Mouse (Mus musculus) monocyte, adult 2 months (primary cell): ENCODE data around the gene Cul5.

Source experiments
- DNase-seq, 2 experiments: peaks; one replicate each; pipeline ENCODE4 v3.0.0; 2022; ENCODE audit warnings: low spot score in 2 of 2, low read depth in 1 of 2

Gene Cul5

DNA sequence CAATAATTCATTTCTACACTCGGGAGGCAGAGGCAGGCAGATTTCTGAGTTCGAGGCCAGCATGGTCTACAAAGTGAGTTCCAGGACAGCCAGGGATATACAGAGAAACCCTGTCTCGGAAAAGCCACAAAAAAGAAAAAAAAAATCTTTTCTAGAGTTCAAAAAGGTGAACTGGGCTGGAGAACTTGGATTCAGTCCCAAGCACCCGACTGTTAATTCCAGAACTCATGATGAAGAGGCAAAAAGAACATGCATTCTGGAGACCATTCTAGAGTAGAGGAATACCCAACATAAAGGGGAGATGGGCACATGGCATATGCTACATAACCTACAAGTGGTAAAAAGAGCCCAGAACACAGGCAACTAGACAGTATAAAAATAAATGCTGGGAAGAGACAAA is 62.0 kb downstream of the Cul5 start:
- DNase-seq: no peak

DNA sequence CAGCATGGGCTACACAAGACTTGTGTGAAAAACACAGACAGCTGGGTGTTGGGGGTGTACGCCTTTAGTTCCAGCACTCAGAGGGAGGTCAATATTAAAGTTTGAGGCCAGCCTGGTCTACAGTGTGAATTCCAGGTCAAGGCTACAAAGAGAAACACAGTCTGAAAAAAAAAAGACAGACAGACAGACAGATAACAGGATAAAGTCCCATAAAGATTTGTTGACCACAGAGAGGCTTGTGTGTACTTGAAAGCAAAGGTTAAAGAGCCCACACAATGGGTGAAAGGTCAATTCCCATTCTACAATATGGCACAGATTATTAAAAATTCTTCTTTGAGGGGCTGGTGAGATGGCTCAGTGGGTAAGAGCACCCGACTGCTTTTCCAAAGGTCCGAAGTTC is 62.6 kb downstream of the Cul5 start:
- no peak for DNase-seq

GRCm38 (mm10) chr9:53604954-53605353 is 64.9 kb downstream of the Cul5 start:
- no peak for DNase-seq

DNA sequence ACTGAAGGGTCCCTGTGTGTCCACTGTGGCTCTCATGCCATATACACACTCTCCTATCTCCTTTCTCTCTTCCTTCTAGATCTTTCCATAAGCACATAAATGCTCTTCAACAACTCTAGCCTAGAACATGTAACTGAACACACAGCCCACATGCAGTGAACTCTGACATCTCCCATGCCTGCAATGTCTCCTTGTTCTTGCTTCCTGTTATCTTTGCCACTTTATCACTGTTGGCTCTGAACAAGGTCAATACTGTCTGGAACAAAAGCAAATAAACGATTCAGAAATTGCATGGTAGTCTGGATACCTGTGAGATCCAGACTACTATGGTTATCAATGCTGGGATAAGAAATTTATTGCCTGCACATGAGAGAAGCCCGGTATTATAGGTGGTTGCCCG is 66.0 kb downstream of the Cul5 start:
- no peak for DNase-seq

DNA sequence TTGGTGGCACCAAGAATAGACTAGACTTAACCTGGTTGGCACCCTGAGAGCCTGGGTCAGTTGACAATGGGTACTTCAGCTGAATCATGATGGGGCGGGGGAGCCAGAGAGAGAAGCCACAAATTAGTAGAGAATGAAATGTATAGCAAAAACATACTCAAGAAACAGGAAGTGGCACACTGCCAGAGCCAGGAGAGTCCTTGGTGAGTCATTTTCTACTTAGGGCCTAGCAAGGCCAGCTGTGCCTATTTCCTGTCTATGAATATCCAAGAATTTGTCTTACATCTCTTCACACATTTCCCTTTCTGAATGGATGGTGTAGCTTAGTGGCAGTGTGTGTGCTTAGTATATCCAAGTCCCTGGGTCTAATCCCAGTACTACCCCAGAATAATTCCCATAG is 66.4 kb downstream of the Cul5 start:
- DNase-seq: peak in 1 of 2 experiments; percentile 17

DNA sequence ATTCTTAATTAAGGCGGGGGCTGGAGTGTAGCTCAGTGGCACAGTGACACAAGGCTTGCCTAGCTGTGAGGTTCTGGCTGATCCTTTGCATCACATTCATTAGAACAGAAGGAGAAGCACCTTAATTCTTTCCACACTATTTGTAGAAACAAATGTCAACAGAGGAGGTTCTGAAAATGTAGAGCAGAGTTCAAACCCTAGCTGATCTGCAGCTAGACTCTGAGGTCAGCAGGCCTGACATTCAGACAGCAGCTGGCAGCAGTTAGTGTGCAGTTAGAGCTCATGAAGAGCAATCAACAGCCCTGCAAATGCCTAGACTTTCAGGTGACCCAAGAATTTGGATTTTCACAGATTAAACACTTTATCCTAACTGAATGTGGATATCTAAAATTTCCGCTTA is 68.3 kb downstream of the Cul5 start:
- DNase-seq: no peak

GRCm38 (mm10) chr9:53598631-53599030 is 71.2 kb downstream of the Cul5 start:
- DNase-seq: no peak

DNA sequence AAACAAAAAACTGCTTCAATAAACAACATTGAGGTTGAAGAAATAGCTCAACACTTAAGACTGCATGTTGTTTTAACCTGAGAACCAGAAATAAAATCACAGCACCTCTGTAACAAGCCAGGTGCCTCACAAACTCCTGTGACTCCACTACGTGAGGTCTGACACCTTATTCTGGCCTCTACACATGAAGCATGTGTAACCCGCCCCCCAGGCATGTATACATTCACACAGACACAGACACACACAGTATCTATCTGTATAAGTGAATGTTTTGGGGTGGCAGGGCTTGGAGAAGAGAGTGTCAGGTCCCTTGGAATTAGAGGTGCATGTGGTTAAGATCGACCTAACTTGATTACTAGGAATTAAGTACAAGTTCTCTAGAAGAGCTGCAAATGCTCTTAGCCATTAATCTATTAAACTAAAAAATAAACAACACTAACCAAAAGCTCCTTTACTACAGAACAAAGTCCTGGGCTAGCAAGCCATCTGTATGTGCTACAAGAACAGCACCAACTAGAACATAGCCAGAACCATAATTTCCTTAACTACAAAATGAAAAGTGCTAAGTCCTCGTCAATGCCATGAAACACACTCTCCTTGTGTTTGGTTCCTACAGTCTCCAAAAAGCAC is 72.7 kb downstream of the Cul5 start:
- no peak for DNase-seq

GRCm38 (mm10) chr9:53594764-53595163 is 75.0 kb downstream of the Cul5 start:
- DNase-seq: peak; percentile 21 to 45

DNA sequence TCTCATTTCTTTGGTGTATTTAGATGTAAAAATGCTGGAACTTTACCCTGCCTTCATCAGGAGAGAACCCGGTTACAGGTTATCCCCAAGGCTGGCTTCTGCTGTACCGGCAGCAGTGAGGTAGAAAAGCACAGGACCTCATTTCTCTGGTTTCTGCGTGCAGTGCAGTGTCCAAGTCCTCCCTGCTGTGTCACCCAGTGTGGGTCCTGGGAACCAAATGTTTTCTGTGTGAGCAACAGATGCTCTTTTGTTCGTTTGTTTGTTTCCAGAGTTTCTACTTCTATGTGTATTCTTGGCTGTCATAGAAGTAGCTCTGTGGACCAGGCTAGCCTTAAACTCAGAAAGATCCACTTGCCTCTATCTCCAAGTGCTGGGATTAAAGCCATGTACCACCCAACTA is 87.9 kb downstream of the Cul5 start:
- no peak for DNase-seq

GRCm38 (mm10) chr9:53575721-53576120 is 94.1 kb downstream of the Cul5 start:
- no peak for DNase-seq

DNA sequence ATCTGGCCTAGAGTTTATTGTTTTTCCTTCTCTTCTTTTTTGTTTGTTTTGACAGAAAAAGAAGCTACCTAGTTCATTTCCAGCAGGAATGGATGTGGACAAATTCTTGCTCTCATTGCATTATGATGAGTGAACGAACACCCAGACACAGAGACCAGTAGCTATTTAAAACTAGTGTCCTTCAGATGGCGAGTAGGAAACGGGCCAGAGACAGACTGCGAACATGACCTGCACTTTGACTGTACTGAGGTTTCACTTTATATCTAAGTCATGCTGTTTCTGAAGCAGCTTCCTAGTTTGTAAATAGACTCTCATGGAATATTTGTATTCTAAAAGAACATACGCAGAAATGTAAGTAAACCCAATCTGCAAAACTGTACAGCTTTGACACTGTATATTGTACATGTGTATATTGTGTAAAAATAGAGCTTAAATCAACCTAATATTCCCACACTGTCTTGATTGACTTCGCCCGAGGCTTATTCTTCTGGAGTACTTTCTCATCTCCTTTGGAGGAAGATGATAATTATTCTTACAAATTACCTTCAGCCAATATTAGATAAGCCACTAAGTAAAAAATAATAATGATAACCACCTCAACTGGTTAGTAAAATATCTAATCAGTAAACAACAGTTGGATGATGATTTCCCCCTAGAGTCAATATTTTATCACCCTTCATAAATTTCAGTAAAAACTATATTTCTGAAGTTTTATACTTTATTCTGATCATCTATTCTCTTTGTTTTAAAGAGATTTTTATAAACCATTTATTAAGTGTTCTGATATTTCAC is 97.1 kb downstream of the Cul5 start:
- no peak for DNase-seq

GRCm38 (mm10) chr9:53570662-53571061 is 99.2 kb downstream of the Cul5 start:
- no peak for DNase-seq
